Mouse (Mus musculus) hindbrain, embryonic 15.5 days (tissue): ENCODE data around the gene Mfsd6l. TPM values are rescaled to one million over a fixed set of nuclear protein-coding genes. Genes with fewer than 3 reads are reported as not detected.
A peak's percentile ranks its signal among the peaks of the same experiment; 100 is the strongest.

ENCODE experiments used
- ATAC-seq: fragments of 200-750 bp; cut with Nextera tagmentation; 2 replicates; pipeline ENCODE4 v1.8.0; 2017; ENCODE audit warnings: low read depth, moderate number of reproducible peaks, moderate TSS enrichment; ENCODE audit not compliant: low FRiP score
- H3K27ac ChIP-seq: fragments of 300-500 bp; sonication (generic); replicated peaks from 2 replicates; pipeline ENCODE4 v1.5.1; 2015; ENCODE audit warnings: mild to moderate bottlenecking, inconsistent platforms
- H3K27me3 ChIP-seq: fragments of 300-500 bp; sonication (generic); 2 replicates; pipeline ENCODE4 v1.6.1; 2015; ENCODE audit warnings: control low read depth, inconsistent platforms
- H3K36me3 ChIP-seq: fragments of 300-500 bp; sonication (generic); 2 replicates; pipeline ENCODE4 v1.6.1; 2015; ENCODE audit warnings: control low read depth, inconsistent platforms
- H3K4me1 ChIP-seq: fragments of 300-500 bp; sonication (generic); replicated peaks from 2 replicates; pipeline ENCODE4 v1.6.1; 2015; ENCODE audit warnings: control low read depth, inconsistent platforms
- H3K4me2 ChIP-seq: fragments of 300-500 bp; sonication (generic); 2 replicates; pipeline ENCODE4 v1.6.1; 2015; ENCODE audit warnings: moderate library complexity, mild to moderate bottlenecking, inconsistent platforms
- H3K4me3 ChIP-seq: fragments of 300-500 bp; sonication (generic); 2 replicates; pipeline ENCODE4 v1.5.1; 2015; ENCODE audit warnings: mild to moderate bottlenecking, inconsistent platforms
- H3K9ac ChIP-seq: fragments of 300-500 bp; sonication (generic); 2 replicates; pipeline ENCODE4 v1.6.1; 2015; ENCODE audit warnings: inconsistent platforms
- H3K9me3 ChIP-seq: fragments of 300-500 bp; sonication (generic); 2 replicates; pipeline ENCODE4 v1.6.1; 2016; ENCODE audit warnings: control low read depth, inconsistent platforms
- WGBS: fragments of 180-500 bp; shearing (Covaris S2); methylation state at CpG from one replicate; pipeline ENCODE4 v1.1.7; 2015; 5-methylcytosine and 5-hydroxymethylcytosine counted together
- polyA plus RNA-seq: library from polyadenylated mRNA; unstranded; fragments of >200 nt; fragmentation: Nextera tagmentation; extraction: Ambion mirVana; gene quantifications from 2 replicates; pipeline ENCODE4 v1.2.1, GENCODE M21; 2015

Mfsd6l gene
- polyA plus RNA-seq, result not detected in 2 replicates

DNA sequence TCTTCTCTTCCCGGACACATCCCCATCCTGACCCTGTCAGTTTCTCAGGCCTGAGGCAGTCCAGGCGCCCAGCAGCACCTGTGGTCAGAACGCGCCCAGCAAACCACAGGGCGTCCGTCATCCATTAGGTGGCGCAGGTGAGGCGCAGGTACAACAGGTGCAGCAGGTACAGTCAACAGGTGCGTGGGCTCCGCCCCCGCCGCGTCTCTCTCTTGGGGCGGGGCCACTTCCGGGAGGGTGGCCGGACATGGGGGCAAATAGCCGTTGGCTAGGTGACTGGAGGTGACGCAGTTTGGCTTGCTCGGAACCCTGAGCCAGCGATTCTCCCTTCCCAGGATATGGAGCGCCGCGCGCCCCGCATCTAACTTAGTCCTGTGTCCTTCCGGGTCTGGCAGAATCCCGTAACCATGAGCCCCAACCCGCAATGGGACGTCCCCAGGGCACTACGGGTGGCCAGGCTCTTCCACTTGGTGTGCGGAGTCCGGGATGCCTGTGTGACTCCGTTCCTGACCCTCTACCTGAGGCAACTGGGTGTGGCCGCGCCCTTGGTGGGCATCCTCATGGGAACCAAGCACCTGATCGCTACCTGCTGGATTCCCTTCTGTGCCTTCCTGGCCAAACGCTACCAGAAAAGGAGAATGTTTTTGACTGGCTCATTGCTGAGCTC, at the start of gene Mfsd6l:
Gene Mfsd6l (plus strand): TSS at position 269 of the 667 bp plus-strand sequence.
- 9% methylated on average over 37 of the region's 37 CpGs for whole genome bisulfite sequencing
- no peak within 1 kb of the TSS for H3K27ac ChIP-seq
- ATAC-seq, result no peak
- peaks cover 3% of the 10 kb centered on the region for H3K4me1 ChIP-seq
- no peaks in the 10 kb centered on the region for H3K27me3 ChIP-seq
- H3K4me3 ChIP-seq, result peak within 1 kb of the TSS; percentile 25
- no peaks in the 10 kb centered on the region for H3K36me3 ChIP-seq
- H3K9ac ChIP-seq, result no peak within 1 kb of the TSS
- peak within 1 kb of the TSS; percentile 48 for H3K4me2 ChIP-seq
- H3K9me3 ChIP-seq, result no peaks in the 10 kb centered on the region

DNA sequence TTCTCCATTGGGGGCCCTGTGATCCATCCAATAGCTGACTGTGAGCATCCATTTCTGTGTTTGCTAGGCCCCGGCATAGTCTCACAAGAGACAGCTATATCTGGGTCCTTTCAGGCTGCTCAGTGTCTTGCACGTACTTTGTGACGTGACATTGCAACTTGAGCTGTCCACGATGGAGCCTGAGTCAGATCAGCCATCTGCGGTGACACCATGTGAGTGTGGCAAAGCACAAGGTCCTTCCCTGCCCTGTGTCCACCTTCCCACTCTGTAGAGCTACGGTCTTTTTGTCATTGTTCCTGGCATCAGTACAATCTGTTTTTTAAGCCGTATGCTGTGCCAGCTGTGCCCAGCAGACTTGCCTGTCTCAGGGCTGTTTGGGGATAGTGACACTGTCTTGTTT, 48.7 kb upstream of the Mfsd6l start:
- WGBS, result 89% methylated on average over 7 of the region's 7 CpGs
- H3K36me3 ChIP-seq, result no peaks in the 10 kb centered on the region
- H3K4me1 ChIP-seq, result no peaks in the 10 kb centered on the region
- no peaks in the 10 kb centered on the region for H3K9me3 ChIP-seq
- H3K27ac ChIP-seq, result no peak overlapping the region
- no peak for ATAC-seq
- H3K9ac ChIP-seq, result no peak overlapping the region
- no peak overlapping the region for H3K4me3 ChIP-seq
- H3K4me2 ChIP-seq, result no peak overlapping the region
- H3K27me3 ChIP-seq, result no peaks in the 10 kb centered on the region

DNA sequence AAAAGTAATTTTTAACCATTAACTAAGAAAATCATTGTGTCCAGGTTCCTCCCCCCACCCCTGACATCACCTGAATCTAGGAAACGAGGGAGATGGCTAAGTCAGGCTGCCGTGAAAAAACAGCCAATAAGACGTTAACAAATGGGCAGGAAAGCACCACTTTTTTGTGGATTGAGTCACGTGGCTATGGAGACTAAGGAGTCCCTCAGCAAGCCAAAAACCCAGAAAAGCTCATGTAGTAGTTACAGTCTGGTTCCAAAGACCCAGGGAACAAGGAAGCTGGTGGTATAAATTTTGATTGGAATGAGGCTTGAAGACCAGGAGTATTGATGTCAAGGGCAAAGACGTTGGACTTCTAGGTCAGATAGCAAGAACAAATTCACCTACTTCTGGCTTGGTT, 47.4 kb upstream of the Mfsd6l start:
- no peak overlapping the region for H3K4me3 ChIP-seq
- 85% methylated on average over 5 of the region's 5 CpGs for WGBS

DNA sequence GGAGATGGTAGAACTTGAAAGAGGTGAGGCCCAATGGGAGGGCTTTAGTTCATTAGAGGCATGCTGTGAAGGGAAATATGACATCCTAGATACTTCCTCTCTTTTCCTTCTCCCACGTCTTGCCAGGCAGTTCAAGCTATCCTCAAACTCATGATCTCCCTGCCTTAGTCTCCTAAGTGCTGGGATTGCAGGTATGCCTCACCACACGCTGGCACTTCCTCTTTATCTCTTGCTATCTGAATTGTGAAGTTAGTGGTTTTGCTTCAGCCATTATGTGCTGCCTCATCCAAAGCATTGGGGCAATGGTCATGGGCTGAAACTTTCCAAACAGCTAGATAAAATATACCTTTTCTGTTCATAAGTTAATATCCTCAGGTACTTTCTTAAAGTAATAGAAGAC, 46.8 kb upstream of the Mfsd6l start:
- Histone ChIP-seq H3K4me3 (no peak overlapping the region), H3K9me3 (no peaks in the 10 kb centered on the region), H3K4me2 (no peak overlapping the region), H3K36me3 (no peaks in the 10 kb centered on the region), H3K27ac (no peak overlapping the region), H3K4me1 (no peaks in the 10 kb centered on the region), H3K9ac (no peak overlapping the region), H3K27me3 (no peaks in the 10 kb centered on the region)
- ATAC-seq, result no peak
- WGBS, result 57% methylated on average over 2 of the region's 2 CpGs

More for the DNA sequence above, 47.4 kb upstream of the Mfsd6l start:
- Histone ChIP-seq H3K4me1 (no peaks in the 10 kb centered on the region), H3K36me3 (no peaks in the 10 kb centered on the region), H3K9ac (no peak overlapping the region), H3K9me3 (no peaks in the 10 kb centered on the region), H3K27me3 (no peaks in the 10 kb centered on the region), H3K4me2 (no peak overlapping the region), H3K27ac (no peak overlapping the region)
- ATAC-seq, result no peak

DNA sequence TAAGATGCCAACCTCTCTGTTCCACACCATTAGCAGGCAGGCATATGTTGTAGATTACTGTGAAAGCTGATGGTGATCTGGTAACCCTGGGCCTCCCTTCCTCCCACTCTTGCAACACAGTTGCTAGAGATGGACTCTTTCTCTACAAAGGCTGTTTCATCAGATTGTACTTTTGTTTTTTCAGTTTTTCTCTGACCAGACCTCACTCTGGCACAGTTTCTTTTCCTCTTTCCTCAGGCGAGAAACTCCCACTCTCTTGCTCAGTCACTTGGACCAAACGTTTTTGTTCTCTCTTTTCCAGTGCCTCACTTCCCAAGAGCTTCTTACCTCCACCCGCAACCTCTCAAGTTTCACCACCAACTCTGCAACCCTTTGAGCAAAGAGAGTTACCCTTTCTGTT, 42.0 kb upstream of the Mfsd6l start:
- 50% methylated on average over 3 of the region's 3 CpGs for WGBS
- no peak for ATAC-seq
- no peaks in the 10 kb centered on the region for H3K4me1 ChIP-seq
- no peak overlapping the region for H3K4me3 ChIP-seq
- no peaks in the 10 kb centered on the region for H3K36me3 ChIP-seq
- H3K4me2 ChIP-seq, result no peak overlapping the region
- H3K27me3 ChIP-seq, result no peaks in the 10 kb centered on the region
- H3K9me3 ChIP-seq, result no peaks in the 10 kb centered on the region
- no peak overlapping the region for H3K9ac ChIP-seq
- H3K27ac ChIP-seq, result no peak overlapping the region

DNA sequence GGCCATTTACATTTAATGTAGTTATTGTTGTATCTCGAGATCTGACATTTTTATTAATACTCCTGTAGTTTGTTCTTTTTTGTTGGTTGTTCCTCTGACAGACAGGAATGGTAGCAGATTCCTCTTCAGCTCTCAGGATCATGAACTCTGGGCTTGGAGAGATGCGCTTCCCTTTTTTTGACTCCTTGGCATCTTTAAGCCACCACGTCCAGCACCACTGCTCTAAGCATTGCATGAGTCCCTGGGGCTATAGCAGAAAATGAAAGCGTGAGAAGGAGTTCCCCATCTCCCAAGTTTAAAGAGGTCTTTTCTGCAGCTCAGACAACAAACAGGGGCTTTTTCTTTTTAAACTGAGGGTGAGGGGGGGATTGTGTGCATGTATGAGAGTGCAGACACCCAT, 36.6 kb upstream of the Mfsd6l start:
- Histone ChIP-seq H3K4me2 (no peak overlapping the region), H3K27ac (no peak overlapping the region), H3K9me3 (no peaks in the 10 kb centered on the region), H3K36me3 (no peaks in the 10 kb centered on the region), H3K9ac (no peak overlapping the region), H3K4me1 (no peaks in the 10 kb centered on the region), H3K27me3 (no peaks in the 10 kb centered on the region), H3K4me3 (no peak overlapping the region)
- ATAC-seq, result no peak
- WGBS, result 95% methylated on average over 4 of the region's 4 CpGs

DNA sequence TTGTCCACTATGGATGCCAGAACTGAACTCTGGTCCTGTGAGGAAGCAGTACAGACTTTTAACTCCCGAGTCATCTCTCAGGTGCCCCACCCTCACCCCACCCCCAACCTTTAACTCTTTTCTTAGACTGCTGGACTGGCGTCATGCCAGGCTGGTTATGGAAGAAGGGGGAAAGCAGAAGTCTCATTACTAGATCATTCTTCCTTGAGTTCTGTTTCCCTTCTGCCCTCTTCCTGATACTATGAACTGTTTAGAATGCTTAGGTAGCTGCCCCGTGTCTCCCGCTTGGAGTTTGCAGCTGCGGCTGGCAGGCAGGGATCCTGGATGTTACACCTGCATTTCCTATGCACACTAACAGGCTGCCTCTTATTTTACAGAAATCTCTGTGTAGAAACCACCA, 36.2 kb upstream of the Mfsd6l start:
- no peaks in the 10 kb centered on the region for H3K9me3 ChIP-seq
- H3K4me2 ChIP-seq, result no peak overlapping the region
- H3K4me3 ChIP-seq, result no peak overlapping the region

DNA sequence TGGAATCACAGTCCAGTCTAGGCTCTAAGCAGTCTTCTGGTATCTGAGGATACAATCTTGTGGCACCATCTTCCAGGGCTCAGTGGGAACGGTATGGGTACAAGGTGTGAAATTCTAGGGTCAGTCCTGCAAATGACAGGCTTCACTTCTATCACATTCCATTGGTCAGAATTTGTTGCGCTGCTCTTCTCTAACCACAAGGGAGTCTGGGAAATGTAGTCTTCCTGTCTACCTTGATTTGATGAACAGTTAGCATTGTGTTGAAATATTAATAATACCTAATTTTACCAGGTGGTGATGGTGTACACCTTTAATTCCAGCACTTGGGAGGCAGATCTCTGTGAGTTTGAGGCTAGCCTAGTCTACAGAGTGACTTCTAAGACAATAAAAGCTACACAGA, 35.5 kb upstream of the Mfsd6l start:
- H3K4me2 ChIP-seq, result no peak overlapping the region
- H3K9me3 ChIP-seq, result no peaks in the 10 kb centered on the region
- no peak overlapping the region for H3K27ac ChIP-seq
- no peaks in the 10 kb centered on the region for H3K27me3 ChIP-seq
- H3K9ac ChIP-seq, result no peak overlapping the region
- no peak overlapping the region for H3K4me3 ChIP-seq
- H3K4me1 ChIP-seq, result no peaks in the 10 kb centered on the region
- ATAC-seq, result no peak
- WGBS, result 90% methylated on average over 2 of the region's 2 CpGs
- H3K36me3 ChIP-seq, result no peaks in the 10 kb centered on the region

More for the DNA sequence above, 36.2 kb upstream of the Mfsd6l start:
- Histone ChIP-seq H3K4me1 (no peaks in the 10 kb centered on the region), H3K36me3 (no peaks in the 10 kb centered on the region), H3K27ac (no peak overlapping the region), H3K27me3 (no peaks in the 10 kb centered on the region), H3K9ac (no peak overlapping the region)
- WGBS, result 92% methylated on average over 5 of the region's 5 CpGs
- ATAC-seq, result no peak

DNA sequence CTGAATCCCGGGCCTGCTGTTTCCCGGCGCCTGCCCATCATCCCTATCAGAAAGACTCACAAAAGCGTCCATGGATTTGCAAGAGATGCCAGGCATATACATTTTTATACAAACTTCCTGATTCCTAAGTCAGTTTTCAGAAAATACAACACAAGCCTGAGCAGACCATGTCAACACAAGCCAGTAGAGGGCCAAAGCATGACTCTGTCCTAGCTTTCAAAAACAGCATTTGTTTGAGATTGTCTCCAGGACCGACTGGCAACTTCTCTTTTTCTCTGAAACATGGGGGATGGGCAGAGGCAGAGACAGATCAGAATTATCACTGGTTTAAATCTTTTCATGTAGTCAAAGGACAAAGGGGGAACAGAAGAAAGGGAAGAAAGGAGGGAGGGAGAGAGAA, 34.6 kb upstream of the Mfsd6l start:
- Histone ChIP-seq H3K4me2 (no peak overlapping the region), H3K27ac (no peak overlapping the region), H3K9ac (no peak overlapping the region), H3K36me3 (no peaks in the 10 kb centered on the region), H3K4me1 (no peaks in the 10 kb centered on the region), H3K27me3 (no peaks in the 10 kb centered on the region), H3K9me3 (no peaks in the 10 kb centered on the region), H3K4me3 (no peak overlapping the region)
- ATAC-seq, result no peak
- 76% methylated on average over 5 of the region's 5 CpGs for WGBS

DNA sequence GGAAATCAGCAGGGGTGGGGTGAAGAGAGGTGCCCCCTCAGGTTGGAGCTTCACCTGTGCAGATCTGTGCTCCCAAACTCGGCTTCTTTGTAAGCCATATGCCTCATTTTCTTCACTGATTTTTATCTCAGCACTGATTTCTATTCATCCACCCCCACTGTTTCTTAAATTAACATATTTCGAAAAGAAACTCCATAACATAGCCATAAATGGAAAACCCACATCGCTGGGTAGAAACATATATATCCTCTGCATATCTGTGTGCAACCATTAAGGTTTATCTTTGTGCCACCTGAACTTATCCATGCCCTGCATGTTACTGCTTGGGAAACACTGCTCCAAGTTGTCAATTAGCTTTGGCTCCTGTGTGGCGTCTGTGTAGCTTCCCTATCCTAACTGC, 29.5 kb upstream of the Mfsd6l start:
- Histone ChIP-seq H3K4me1 (no peaks in the 10 kb centered on the region), H3K9me3 (no peaks in the 10 kb centered on the region), H3K4me2 (no peak overlapping the region), H3K4me3 (no peak overlapping the region), H3K27ac (no peak overlapping the region), H3K36me3 (no peaks in the 10 kb centered on the region), H3K27me3 (no peaks in the 10 kb centered on the region), H3K9ac (no peak overlapping the region)
- ATAC-seq, result no peak
- 80% methylated on average over 4 of the region's 4 CpGs for WGBS

DNA sequence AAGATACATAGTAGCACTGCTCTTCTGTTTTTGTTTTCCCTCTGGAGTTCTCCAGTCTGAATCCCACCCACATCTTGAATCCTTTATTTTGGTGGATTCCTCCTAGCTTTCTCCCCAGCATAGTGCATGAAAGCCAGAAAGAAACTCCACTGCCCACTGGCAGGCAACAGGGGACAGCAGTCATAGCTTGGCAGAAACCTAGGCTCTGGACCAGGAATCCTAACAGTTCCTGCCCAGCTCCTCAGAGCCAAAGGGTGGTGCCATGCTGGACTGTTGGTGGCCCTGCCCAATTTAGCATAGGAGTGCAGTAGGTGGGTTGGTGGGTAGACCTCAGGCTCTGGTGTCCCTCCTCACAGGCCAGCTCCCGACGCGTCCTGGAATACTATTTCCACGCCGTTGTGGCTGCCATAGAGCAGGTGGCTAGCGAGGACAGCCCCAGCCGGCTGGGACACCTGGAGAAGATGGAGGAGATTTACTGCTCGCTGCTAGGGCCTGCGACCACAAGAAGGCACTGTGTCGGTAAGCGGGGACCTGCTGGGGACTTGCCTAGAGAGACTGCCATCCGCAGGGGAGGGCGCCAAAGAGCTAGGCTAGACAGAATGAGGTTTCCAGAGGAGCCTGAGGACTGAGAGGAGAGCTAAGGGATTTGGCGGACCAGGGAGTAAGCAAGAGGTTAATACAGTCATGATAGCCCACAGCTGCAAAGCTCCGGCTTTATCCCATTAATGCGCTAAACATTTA, 24.8 kb upstream of the Mfsd6l start:
- ATAC-seq, result no peak
- no peaks in the 10 kb centered on the region for H3K36me3 ChIP-seq
- no peak overlapping the region for H3K27ac ChIP-seq
- no peak overlapping the region for H3K4me2 ChIP-seq
- WGBS, result 29% methylated on average over 16 of the region's 16 CpGs
- H3K4me1 ChIP-seq, result no peaks in the 10 kb centered on the region; the same call in 1 of the 2 replicates
- H3K27me3 ChIP-seq, result no peaks in the 10 kb centered on the region
- no peak overlapping the region for H3K4me3 ChIP-seq
- no peaks in the 10 kb centered on the region for H3K9me3 ChIP-seq
- no peak overlapping the region for H3K9ac ChIP-seq

DNA sequence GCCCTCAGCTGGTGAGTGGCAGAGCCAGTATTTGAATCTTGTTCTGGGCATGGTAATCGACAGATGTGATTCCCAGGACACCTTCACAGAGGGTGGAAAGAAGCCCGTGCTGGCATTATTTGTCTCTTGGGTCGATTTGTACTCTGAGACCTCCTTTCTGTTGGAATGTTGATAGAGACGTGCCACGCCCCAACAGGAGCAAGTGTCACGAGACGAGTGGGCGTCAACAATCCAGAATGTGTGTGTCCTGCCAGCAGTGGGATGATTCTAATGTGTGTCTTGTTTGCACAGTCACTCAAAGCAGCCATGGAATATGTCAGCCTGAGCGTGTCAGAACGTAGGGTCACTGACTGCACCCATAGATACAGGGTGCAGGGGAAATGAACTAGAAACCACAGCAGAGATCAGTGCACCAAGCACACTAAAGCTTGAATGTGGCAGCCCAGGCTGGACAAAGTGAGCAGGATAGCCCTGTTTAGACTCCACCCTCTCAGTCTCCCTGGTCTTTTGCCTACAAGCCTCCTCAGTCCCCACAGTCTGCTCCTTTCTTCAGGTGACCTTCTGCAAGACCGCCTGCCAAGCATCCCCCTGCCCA, 23.9 kb upstream of the Mfsd6l start:
- ATAC-seq, result no peak
- Histone ChIP-seq H3K4me1 (no peaks in the 10 kb centered on the region; the same call in 1 of the 2 replicates), H3K27me3 (no peaks in the 10 kb centered on the region), H3K9me3 (no peaks in the 10 kb centered on the region), H3K9ac (no peak overlapping the region), H3K36me3 (no peaks in the 10 kb centered on the region), H3K4me2 (no peak overlapping the region), H3K4me3 (no peak overlapping the region), H3K27ac (no peak overlapping the region)
- 73% methylated on average over 11 of the region's 11 CpGs for WGBS
